Mouse (Mus musculus) retina, postnatal 7 days (tissue): ENCODE data around the gene Qrfp.
A peak's percentile ranks its signal among the peaks of the same experiment; 100 is the strongest.

Source experiments
- DNase-seq: peaks from one replicate; pipeline ENCODE4 v3.0.0-alpha.2; 2012; ENCODE audit warnings: low read depth, low spot score

Gene Qrfp

GRCm38 (mm10) chr2:31770781-31771441, 39.5 kb downstream of the Qrfp start:
- no peak for DNase-seq

- DNase-seq, result no peak
Measured at GRCm38 (mm10) chr2:31769631-31770111, 40.7 kb downstream of the Qrfp start.

GRCm38 (mm10) chr2:31769115-31769514, 41.3 kb downstream of the Qrfp start:
- no peak for DNase-seq

- DNase-seq, result no peak
Measured at GRCm38 (mm10) chr2:31767815-31768214, 42.6 kb downstream of the Qrfp start.

- no peak for DNase-seq
Measured at GRCm38 (mm10) chr2:31767104-31767503, 43.3 kb downstream of the Qrfp start.

GRCm38 (mm10) chr2:31763271-31763670, 47.1 kb downstream of the Qrfp start:
- no peak for DNase-seq

- no peak for DNase-seq
Measured at GRCm38 (mm10) chr2:31762853-31763252, 47.5 kb downstream of the Qrfp start.

GRCm38 (mm10) chr2:31762155-31762554, 48.2 kb downstream of the Qrfp start:
- DNase-seq, result no peak

GRCm38 (mm10) chr2:31761585-31761984, 48.8 kb downstream of the Qrfp start:
- no peak for DNase-seq

GRCm38 (mm10) chr2:31761115-31761531, 49.3 kb downstream of the Qrfp start:
- no peak for DNase-seq

GRCm38 (mm10) chr2:31760486-31760885, 49.9 kb downstream of the Qrfp start:
- DNase-seq, result no peak

GRCm38 (mm10) chr2:31759751-31760460, 50.5 kb downstream of the Qrfp start:
- DNase-seq, result peak; percentile 17

- DNase-seq, result no peak
Measured at GRCm38 (mm10) chr2:31758966-31759365, 51.4 kb downstream of the Qrfp start.

- DNase-seq, result no peak
Measured at GRCm38 (mm10) chr2:31757472-31757871, 52.9 kb downstream of the Qrfp start.
